Mouse (Mus musculus): ENCODE results near the gene Ift43. TPM values are rescaled to one million over a fixed set of nuclear protein-coding genes. Genes with fewer than 3 reads are reported as not detected.

Gene Ift43
- total RNA-seq (2021), result 10 to 100 TPM; 42.8 to 45.3 TPM

DNA sequence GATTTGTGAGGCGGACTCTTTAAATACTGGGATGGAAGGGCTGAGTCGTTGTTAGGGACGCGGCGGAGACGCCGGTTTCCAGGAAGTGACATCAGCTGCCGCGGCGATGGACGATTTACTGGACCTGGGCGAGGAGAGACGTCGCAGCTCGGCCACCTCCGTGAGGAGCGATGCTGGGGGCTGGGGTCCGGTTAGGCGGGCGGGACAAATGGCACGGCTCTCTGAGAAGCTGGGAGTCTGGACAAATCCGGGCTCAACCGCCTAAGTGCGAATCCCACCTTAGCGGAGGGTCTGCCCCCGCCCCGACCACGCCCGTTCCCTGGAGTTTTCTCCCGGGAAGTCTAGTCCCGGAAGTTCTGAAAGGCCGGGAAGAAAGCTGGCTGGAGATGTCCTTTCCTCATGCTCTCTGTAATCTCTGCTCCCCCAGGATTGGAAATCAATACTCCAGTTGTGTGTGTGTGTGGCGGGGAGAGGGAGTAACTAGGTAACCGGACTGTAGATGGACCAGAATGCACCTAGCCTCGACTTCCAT is at the start of gene Ift43:
TSS of gene Ift43 (plus strand) at position 61 of the 532 bp plus-strand sequence.
- peak; percentile 87 for DNase-seq

DNA sequence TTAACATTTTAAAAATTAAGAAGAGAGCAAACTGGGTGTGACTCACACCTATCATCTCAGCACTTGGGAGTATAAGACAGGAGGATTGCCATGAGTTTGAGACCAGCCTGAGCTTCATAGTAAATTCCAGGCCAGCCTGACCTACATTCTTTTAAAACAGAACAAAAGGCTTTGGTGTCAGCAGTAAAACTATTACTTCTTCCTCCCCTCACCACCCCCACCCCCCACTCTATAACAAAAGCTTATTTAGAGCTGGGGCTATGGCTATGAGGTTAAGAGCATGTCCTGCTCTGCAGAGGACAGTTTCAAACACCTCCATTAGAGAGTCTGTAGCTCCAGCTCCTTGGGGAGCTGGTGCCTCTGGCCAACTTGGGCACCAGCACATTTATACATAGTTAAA is 46.8 kb upstream of the Ift43 start:
- no peak for DNase-seq

DNA sequence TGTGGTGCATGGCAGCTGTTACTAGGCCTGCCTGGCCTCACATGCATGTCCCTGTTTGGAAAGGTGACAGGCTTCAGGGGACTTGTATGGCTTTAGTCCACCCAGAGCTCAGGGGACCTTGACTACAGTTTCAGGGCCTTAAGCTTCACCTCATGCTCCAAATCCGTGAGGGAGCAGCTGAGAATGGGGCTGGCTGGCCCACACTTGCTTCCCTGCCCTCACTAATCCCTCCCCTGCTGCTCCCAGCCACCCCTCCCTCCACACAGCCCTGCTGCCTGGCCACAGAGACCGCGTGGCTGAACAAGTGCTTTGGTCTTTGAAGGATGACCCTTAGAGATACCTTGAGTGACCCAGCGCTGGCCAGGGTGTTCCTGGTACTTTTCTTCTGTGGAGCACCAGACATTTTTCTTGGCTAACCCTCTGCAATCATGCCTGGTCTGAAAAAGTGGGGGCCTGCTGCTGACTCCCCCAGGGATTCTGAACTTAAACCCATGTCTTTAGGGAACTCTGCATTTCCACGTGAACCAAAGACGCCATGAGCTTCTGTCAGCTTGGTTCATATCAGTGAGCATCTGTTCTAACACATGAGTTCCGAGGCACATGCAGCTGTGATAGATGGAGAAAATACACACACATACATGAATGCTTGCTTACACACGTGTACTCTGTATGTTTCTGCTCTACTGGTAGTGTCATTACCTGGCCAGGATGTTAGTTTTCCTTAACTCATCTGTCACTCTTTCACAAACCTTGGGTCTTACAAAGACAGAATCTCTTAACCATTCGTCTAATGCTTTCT is 45.8 kb upstream of the Ift43 start:
- no peak for DNase-seq

DNA sequence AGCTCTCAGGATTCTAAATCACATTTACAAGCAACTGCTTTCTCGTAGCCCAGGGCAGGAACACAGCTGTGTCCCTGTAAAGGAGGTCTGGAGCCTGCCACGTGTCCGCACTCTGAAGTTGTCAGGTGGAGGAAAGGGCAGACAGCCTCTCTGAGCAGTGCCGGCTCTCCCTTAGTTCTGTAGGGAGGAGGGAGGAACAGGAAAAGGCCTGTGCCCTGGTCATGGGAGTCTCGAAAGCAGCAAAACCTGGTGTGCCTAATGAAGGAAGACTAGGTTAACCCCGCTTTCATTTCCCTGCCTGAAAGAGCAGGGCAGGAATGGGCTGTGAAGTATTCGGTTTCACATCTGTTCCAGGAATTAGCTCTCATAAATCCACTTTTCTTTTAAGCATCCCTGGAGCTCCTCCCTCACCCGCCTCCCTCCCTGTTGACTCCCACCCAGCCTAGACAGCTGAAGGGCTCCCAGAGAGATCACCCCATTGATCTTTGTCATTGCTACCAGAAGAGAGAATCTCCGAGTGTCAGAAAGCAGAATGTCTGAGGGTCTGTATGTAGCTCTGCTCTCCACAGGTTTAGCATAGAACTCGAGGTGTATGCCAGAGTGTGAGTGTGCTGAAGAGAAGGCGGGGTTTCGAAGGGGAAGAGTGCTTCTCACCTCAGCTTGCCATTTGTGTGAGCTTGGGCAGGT is 45.0 kb upstream of the Ift43 start:
- no peak for DNase-seq

DNA sequence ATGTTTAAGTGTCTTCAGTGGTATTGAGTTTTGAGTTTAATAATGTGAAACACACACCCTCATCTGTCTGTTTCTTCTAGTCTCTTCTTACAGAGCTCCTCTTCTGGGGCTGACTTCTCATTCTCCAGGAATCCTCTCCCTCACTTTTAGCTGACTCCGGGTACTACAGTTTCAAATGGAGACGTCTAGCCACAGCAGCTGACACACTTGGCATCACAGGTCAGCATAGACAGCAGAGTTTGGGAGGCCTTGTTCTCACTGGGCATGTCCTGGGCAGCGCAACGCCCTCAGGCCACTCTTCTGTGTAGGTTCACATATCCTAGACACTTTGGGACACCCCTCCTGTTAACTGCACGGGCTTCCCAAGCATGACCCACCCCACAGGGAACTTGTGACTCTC is 43.3 kb upstream of the Ift43 start:
- no peak for DNase-seq

DNA sequence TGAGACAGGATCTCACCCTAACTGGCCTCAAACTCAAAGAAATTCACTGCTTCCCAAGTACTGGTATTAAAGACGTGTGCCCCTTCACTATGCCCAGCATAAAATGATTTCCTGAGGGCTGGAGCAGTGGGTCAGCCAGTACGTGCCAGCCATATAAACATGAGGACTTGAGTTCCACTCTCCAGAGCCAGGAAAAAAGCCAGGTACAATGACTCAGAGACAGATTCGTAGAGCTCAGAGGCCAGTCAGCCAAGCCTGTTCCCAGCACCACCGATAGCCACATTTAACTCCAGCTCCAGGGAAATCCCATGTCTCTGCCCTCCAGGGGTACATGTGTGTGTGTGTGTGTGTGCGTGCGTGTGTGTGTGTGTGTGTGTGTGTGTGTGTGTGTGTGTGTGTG is 42.6 kb upstream of the Ift43 start:
- DNase-seq, result no peak

DNA sequence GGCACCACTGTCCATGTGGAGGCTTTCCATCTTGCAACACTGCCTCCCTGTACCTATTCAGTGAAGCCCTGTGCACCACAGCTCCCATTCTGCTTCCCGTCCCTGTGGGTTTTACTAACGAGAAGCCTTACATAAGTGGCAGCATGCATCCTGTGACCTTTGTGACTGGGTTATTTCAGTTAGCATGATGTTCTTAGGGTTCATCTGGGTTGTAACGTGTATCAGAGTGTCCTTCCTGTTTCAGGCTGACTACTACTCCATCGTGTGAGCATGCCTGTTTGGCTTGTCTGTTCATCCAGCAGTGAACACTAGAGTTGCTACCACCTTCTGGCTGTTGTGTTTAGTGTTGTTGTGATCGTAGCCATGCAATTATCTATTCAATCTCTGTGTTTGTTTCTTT is 36.2 kb upstream of the Ift43 start:
- no peak for DNase-seq

DNA sequence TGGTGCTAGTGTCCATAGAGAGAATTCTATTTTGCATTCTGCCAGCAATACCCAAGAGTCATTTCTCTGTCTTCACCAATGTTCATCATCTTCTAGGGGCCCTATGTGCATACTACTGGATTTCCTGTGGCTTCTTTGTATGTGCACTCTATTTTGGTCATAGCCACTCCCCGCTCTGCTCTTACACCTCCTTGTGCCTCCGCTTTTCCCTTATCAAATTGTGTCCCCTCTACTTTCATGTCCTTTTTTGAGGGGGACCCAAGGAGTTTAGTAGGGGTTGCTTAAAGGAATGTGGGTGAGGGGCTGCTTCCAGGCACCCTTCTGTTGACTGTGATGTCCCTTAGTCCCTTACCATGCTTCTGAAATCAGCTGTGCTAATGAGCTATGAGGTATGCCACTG is 35.6 kb upstream of the Ift43 start:
- no peak for DNase-seq

DNA sequence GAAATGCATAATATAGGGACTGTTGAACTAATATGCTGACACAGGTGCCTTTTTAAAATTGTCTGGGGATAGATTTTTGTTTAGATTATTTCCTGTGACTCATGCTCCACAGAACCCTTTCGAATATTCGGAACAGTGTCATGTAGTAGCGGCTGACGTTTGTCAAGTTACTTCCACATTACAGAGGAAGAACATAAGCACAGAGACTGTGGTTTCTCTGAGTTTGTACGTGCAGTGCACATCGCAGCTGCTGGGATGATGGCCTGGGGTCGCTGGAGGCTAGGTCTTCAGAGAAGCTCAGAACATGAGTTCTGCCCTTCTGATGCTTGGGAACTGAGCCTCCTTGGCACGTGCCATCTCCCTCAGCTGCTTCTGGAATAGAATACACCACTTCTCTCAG is 35.0 kb upstream of the Ift43 start:
- no peak for DNase-seq

DNA sequence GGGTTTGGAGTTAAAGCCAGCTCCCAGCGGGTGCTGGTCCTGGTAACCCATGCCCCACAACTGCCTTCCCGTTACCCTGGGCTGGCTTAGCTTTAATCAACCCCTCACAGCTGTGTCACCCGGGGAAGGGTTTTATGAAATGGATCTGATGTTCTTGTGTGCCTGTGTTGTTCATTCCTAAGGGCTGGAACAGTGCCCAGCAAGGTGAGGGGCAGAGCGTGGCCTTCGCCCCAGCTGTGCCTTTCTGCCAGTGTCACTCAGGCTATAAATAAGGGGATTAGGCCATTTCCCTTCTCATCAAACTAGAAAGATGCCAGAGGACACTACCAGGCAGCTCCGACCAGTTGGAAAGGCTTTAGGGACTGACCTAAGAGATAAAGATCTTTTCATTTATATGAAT is 32.5 kb upstream of the Ift43 start:
- DNase-seq, result no peak

DNA sequence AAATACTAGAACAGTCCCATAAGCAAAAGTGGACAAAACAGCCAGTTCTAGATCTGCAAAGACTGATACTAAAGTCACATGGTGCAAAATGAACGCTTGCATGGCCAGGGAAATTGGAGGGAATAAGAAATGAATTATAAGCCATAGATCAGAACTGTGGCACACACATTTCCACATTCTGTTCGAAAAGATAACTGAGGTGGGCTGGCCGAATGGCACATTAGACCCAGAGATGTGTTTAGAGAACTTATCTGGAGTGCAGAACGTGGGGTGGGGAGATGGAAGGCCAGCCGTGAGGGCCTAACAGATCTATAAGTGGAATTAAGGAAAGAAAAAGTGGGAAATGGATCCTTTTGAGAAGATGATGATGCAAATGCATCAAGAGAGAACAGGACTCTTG is 30.9 kb upstream of the Ift43 start:
- DNase-seq, result no peak

DNA sequence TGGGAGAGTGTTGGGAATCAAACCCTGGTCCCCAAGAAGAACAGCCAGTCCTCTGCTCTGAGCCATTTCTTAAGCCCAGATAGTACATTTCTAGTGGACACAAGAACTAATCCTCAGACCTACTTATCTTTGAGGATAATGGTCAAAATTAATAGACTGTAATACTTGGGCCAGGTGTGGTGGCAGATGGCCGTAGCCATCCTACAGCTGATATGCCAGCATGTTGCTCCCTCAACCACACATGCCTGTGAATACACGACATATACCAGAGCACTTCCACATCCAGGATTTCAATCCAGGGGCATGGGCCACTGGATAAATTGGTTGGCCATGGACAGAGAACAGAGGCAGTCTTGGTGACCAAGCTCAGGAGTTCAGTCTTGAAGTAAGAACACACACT is 27.0 kb upstream of the Ift43 start:
- no peak for DNase-seq

DNA sequence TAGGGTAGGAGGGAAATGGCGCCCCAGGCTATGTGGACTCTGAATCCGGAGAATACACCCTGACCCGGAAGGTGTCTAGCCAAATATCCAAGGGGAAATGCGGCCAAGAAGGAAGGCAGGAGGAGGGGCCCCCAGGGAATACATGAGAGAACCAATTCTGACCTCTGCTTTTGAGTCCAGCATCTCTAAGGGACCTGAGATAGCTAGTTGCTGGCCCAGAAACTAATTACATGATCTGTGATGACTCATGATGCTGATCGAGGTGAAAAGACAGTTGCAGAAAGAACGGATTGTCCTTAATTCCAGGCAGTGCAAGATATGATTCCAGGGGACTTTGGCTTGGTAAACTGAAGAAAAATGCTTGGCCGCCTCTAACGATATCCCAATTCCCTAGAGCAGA is 25.4 kb upstream of the Ift43 start:
- no peak for DNase-seq

DNA sequence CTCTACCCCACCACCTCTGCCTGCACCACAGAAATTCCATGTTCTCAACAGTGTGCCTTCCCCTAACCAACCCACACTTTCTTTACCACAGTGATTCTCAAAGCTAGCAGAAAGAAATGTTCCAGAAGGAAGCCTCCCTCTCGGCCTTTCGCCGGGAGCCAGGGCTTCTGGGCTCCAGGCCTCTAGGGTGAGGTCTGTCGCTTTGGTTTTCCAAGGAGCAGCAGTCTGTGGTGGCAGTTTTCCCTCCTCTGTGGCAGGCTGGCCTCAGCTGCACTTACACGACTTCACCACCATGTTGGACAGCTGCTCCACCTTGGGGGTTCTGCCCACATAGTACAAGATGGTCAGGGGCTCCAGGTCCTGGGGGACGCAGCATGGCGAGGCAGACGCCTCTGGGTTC is 24.8 kb upstream of the Ift43 start:
- DNase-seq, result no peak

DNA sequence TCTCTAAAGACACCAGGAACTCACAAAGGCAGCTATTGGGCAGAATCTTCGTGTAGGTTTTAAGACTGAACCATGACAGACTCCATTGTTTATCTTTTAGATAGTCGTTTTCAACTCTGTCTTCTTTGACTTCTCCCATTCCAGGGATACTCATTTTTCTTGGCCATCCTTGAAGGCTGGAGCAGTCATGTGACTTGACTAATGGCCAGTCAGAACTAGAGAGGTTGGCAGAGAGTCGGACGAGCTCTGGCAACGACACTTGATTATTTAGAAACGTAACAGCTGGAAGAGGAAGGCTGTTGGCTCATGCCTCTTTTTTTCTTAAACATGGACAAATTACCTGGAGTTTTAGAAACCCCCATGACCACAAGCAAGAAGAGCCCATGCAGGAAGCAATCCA is 23.0 kb upstream of the Ift43 start:
- DNase-seq, result no peak

DNA sequence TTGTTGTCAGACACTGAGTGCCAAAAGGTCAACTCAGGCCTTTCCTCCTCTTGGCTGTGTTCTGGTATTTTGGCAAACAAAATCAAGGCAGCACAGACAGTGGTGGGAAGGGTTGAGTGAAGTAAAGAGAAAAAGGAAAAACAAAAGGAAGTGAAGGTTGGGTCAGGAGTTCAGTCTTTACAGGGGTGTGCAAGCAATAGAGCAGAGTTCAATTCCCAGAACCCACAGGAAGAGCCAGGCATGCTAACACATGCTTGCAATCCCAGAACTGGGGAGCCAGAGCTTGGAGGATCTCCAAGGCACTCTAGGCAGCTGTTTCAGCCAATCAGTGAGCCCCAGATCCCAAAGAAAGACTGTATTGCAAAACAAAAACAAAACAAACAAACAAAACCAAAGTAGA is 17.5 kb upstream of the Ift43 start:
- no peak for DNase-seq

DNA sequence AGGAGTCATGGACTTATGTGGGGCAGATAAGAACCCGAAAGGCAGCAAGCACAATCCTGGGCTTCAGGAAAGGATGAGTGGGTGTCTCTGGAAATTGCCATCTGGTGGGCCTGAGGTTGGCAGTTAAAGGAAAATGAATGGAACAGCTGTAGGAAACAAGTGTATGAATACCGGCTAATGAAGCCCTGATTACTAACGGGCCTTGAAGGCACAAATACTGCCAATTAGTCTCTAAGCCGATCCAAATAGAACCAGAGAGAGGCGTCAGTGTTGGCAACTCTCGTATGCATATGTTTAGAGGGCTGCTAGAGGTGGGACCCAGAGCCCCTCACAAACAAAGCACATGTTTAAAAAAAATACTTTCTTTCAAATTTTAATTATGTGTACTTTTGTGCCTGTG is 10.9 kb upstream of the Ift43 start:
- DNase-seq, result no peak

DNA sequence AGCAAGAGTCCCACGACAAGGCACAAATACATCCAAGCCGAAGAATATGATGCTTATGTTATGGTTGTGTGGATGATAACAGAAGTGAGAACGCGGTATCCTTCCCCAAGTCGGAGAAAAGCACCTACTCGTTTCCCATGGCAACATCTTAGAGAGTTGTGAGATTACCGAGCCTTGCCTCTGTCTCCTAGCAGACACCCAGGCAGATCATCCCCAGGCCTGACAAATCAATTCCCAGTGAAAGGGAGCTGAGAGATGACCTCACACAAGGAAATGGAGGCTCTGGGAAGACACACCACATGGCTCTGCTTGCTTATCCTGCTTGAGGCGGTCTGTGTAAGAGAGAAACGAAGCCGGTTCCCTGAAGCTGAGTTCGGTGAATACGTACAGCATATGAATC is 7.7 kb upstream of the Ift43 start:
- DNase-seq, result no peak

DNA sequence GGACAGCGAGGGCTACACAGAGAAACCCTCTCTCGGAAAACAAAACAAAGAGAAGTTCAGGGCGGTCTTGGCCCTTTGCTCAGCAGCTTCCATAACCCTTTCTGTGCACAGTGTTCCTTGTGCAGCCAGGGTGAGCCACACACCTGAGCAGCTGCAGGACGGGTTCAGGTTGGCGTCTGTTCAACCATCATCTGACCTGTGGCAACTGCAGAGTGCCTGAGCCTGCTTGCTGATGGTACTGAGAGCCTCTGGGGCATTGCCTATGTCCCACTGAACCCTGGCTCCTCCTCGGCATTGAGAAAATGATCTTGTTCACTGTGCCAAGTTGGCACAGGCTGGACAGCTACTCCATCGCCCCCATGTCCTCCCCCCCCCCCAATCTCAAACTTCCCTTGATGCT is 7.0 kb upstream of the Ift43 start:
- no peak for DNase-seq

DNA sequence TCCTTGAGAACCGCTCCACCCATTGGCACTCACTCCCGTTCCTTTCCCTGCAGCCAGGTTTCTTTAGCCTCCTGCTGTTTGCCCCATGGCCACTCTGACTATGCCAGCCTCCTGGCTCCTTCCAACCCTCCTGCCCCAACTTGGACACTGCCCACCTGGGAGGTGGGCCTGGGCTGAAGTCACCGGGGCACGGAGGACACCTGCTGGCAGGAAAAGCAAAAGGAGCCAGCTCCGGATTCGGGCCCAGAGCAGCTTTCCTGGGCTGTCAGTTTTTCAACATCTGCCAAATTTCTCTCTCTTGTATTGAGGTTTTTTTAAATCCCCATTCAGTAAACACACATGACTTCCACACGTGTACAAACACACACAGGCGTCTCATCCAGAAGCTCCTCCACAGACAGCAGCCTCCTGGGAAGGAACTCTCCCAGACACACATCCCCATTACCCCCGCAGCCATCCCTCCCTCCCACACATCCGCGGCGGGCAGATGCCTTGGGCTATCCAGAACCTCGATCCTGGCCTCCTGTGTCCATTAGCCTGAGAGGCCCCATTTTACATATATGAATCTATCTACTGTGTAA is 5.9 kb upstream of the Ift43 start:
- DNase-seq, result peak; percentile 47

DNA sequence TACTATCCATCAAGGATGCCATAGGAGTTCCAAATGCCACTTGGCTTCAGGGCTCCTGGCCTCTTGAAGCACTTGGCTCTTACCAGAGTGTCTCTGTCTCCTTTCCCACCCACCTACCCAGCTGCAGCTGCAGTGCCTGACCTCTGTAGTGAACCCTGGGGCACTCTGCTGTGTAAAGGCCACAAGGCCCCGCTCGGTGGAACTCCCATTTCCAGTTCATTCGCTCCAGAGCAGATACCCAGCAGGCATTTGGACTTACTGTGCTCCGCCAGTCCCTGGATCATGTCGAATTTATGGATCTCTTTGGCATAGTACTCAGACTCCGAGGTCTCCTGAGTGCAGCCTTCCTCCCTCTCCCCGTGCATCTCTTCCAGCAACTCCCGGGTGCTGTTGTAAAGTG is 5.0 kb upstream of the Ift43 start:
- no peak for DNase-seq

DNA sequence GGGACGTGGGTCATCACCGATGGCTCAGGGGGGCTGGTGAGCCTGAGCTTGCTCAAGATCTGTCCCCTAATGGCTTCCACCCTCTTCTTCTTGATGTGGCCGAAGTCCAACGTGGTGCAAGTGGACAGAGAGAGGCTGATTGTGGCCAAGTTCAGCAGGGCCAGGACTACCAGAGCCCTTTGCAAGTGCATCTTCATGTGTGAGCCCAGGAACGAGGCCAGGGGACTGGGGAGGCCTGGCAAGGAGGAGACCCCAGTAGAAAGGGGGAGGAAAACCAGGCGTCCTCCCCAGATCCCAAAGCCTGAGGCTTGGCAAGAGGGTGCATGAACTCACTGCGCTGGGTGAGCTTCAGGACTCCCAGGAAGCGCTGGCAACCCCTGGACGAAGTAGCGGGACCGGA is 4.6 kb upstream of the Ift43 start:
- no peak for DNase-seq

DNA sequence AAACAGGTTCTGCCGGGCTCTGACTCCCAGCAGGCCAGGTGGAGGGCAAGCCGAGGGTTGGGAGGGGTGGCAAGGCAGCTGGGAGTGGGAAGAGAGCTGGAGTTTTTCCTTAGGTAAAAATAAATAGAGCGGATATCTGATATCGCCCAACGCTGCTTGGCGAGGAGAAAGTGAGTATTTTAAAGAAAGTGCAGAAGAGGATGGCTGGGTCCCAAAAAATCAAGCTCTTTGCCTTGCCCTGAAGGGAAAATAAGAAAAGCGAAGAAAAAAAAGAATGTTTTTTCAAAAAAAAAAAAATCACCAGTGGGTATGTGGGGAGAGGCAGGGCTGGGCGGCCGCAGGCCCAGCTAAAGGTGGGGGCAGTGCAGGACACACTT is 4.2 kb upstream of the Ift43 start:
- DNase-seq, result no peak
